Mouse (Mus musculus) midbrain, embryonic 16.5 days (tissue): ENCODE data around the gene Fam114a2. TPM values are rescaled to one million over a fixed set of nuclear protein-coding genes. Genes with fewer than 3 reads are reported as not detected.

Experiments used
- ATAC-seq: fragments of 200-750 bp; cut with Nextera tagmentation; 2 replicates; pipeline ENCODE4 v1.8.0; 2017; ENCODE audit warnings: moderate TSS enrichment
- H3K27ac ChIP-seq: fragments of 300-500 bp; sonication (generic); 2 replicates; pipeline ENCODE4 v1.5.1; 2014; ENCODE audit warnings: mild to moderate bottlenecking, low read length, mixed read lengths
- H3K27me3 ChIP-seq: fragments of 300-500 bp; sonication (generic); 2 replicates; pipeline ENCODE4 v1.6.1; 2014; ENCODE audit warnings: low read depth, low read length, mixed read lengths; ENCODE audit not compliant: control insufficient read depth, insufficient read depth
- H3K36me3 ChIP-seq: fragments of 300-500 bp; sonication (generic); 2 replicates; pipeline ENCODE4 v1.6.1; 2014; ENCODE audit warnings: mild to moderate bottlenecking, low read length, moderate library complexity, mixed read lengths; ENCODE audit not compliant: control insufficient read depth, insufficient read depth
- H3K4me1 ChIP-seq: fragments of 300-500 bp; sonication (generic); 2 replicates; pipeline ENCODE4 v1.6.1; 2014; ENCODE audit warnings: mild to moderate bottlenecking, low read length, mixed read lengths; ENCODE audit not compliant: control insufficient read depth, insufficient read depth
- H3K4me2 ChIP-seq: fragments of 300-500 bp; sonication (generic); 2 replicates; pipeline ENCODE4 v1.6.1; 2014; ENCODE audit warnings: mild to moderate bottlenecking, low read length, mixed read lengths
- H3K4me3 ChIP-seq: fragments of 300-500 bp; sonication (generic); 2 replicates; pipeline ENCODE4 v1.5.1; 2014; ENCODE audit warnings: low read depth, mild to moderate bottlenecking, low read length, moderate library complexity, mixed read lengths
- H3K9ac ChIP-seq: fragments of 300-500 bp; sonication (generic); 2 replicates; pipeline ENCODE4 v1.6.1; 2014; ENCODE audit warnings: low read depth, low read length, mixed read lengths
- H3K9me3 ChIP-seq: fragments of 300-500 bp; sonication (generic); replicated peaks from 2 replicates; pipeline ENCODE4 v1.6.1; 2014; ENCODE audit warnings: mild to moderate bottlenecking, low read length, mixed read lengths; ENCODE audit not compliant: control insufficient read depth, poor library complexity, severe bottlenecking
- WGBS: fragments of 180-500 bp; shearing (Covaris S2); extraction: QIAGEN DNeasy Blood & Tissue Kit; methylation state at CpG from one replicate; pipeline ENCODE4 v1.1.7; 2014; 5-methylcytosine and 5-hydroxymethylcytosine counted together
- polyA plus RNA-seq: library from polyadenylated mRNA; unstranded; fragments of >200 nt; fragmentation: Nextera tagmentation; extraction: Ambion mirVana; gene quantifications from 2 replicates; pipeline ENCODE4 v1.2.1, GENCODE M21; 2015

Gene Fam114a2
- polyA plus RNA-seq, 1 experiment from 2014 or later: 77.4 TPM

DNA sequence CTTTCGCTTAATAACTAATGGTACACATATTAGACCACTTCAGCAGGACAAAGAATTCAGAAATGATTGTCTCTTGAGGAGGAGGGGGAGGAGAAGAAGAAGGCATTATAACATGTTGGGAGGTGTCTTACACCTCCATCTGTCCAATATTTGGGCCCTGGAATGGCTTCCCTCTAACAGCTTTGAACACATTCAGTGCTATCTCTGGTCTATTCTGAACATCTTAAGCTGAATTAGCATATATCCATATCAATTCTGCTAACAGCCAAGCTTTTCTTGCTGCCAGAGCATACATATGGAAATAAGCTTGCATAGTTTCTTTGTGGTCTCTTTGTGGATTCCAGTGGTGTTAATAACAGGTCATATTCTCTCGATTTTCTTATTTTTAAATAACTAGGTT lies 22.3 kb upstream of the Fam114a2 start:
- no peak for ATAC-seq
- H3K27me3 ChIP-seq: no peaks in the 10 kb centered on the region
- 57% methylated on average over 2 of the region's 2 CpGs for whole genome bisulfite sequencing
- H3K4me2 ChIP-seq: no peak overlapping the region
- no peaks in the 10 kb centered on the region for H3K36me3 ChIP-seq
- H3K4me3 ChIP-seq: no peak overlapping the region
- peaks cover 3% of the 10 kb centered on the region for H3K4me1 ChIP-seq
- no peaks in the 10 kb centered on the region for H3K9me3 ChIP-seq
- no peak overlapping the region for H3K9ac ChIP-seq
- peak overlapping the region; percentile 42 for H3K27ac ChIP-seq

- no peak overlapping the region for H3K4me2 ChIP-seq
- H3K9me3 ChIP-seq: no peaks in the 10 kb centered on the region
- no peaks in the 10 kb centered on the region for H3K27me3 ChIP-seq
- peaks cover 3% of the 10 kb centered on the region for H3K4me1 ChIP-seq
- H3K9ac ChIP-seq: no peak overlapping the region
- H3K4me3 ChIP-seq: no peak overlapping the region
- no peaks in the 10 kb centered on the region for H3K36me3 ChIP-seq
- 72% methylated on average over 5 of the region's 5 CpGs for WGBS
- no peak overlapping the region for H3K27ac ChIP-seq
- no peak for ATAC-seq
These were observed 21.5 kb upstream of the Fam114a2 start for GRCm38 (mm10) chr11:57539841-57540418.

- Histone ChIP-seq H3K27ac (no peak overlapping the region), H3K27me3 (no peaks in the 10 kb centered on the region), H3K36me3 (no peaks in the 10 kb centered on the region; the same call in 1 of the 2 replicates), H3K9me3 (no peaks in the 10 kb centered on the region), H3K4me3 (no peak overlapping the region), H3K4me2 (no peak overlapping the region), H3K4me1 (peaks cover 16% of the 10 kb centered on the region), H3K9ac (no peak overlapping the region)
- WGBS: 87% methylated on average over 5 of the region's 5 CpGs
- ATAC-seq: no peak
These were observed 17.5 kb upstream of the Fam114a2 start for GRCm38 (mm10) chr11:57535912-57536311.

GRCm38 (mm10) chr11:57532306-57532705 lies 13.9 kb upstream of the Fam114a2 start:
- H3K9me3 ChIP-seq: no peaks in the 10 kb centered on the region
- WGBS: 91% methylated on average over 4 of the region's 4 CpGs
- ATAC-seq: no peak
- H3K27me3 ChIP-seq: no peaks in the 10 kb centered on the region
- no peak overlapping the region for H3K9ac ChIP-seq
- H3K4me2 ChIP-seq: no peak overlapping the region
- peaks cover 15% of the 10 kb centered on the region for H3K4me1 ChIP-seq
- H3K4me3 ChIP-seq: no peak overlapping the region
- H3K36me3 ChIP-seq: peaks cover 6% of the 10 kb centered on the region
- H3K27ac ChIP-seq: peak overlapping the region; percentile 81; the same call in 1 of the 2 replicates

DNA sequence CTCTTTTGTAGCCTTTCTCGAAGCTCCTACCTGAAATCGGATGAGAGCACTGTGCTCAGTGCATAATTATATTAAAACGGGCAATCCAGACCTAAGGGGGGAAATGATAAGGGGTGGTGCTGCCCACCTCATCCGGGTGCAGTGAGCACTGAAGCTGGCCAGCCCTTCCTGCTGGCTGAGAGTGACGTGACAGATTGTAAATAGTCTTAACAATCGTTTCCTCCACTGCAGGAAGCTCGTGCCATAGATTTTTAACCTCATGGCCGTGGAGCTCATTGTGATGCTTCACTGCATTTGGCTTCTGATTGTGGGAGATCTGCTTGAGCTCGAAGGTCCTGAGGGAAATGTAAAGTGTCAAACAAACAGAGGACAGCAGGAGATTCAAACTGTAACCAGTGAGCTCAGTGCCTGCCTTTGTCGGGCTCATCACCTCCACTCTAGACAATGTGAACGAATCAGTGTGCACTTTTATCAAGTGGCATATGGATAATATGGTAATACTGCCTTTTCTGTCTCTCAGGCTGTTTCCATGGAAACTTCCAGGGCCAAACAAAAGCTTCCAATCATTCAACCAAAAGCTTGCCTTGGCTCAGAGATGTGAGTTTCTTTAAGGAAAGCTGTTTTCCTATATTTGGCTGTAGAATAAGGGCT lies 13.0 kb upstream of the Fam114a2 start:
- peaks cover 15% of the 10 kb centered on the region for H3K4me1 ChIP-seq
- no peaks in the 10 kb centered on the region for H3K27me3 ChIP-seq
- peak overlapping the region; percentile 81 for H3K27ac ChIP-seq
- no peaks in the 10 kb centered on the region for H3K9me3 ChIP-seq
- no peak overlapping the region for H3K4me3 ChIP-seq
- no peak overlapping the region for H3K4me2 ChIP-seq
- H3K9ac ChIP-seq: peak overlapping the region; percentile 36; the same call in 1 of the 2 replicates
- peaks cover 6% of the 10 kb centered on the region for H3K36me3 ChIP-seq
- ATAC-seq: peak; percentile 82
- 11% methylated on average over 11 of the region's 11 CpGs for WGBS

- Histone ChIP-seq H3K4me1 (peaks cover 15% of the 10 kb centered on the region), H3K27me3 (no peaks in the 10 kb centered on the region), H3K9ac (no peak overlapping the region), H3K36me3 (peaks cover 6% of the 10 kb centered on the region), H3K27ac (no peak overlapping the region), H3K4me2 (no peak overlapping the region), H3K4me3 (no peak overlapping the region), H3K9me3 (no peaks in the 10 kb centered on the region)
- no peak for ATAC-seq
- WGBS: 89% methylated on average over 3 of the region's 3 CpGs
These were observed 10.7 kb upstream of the Fam114a2 start for GRCm38 (mm10) chr11:57529111-57529510.

DNA sequence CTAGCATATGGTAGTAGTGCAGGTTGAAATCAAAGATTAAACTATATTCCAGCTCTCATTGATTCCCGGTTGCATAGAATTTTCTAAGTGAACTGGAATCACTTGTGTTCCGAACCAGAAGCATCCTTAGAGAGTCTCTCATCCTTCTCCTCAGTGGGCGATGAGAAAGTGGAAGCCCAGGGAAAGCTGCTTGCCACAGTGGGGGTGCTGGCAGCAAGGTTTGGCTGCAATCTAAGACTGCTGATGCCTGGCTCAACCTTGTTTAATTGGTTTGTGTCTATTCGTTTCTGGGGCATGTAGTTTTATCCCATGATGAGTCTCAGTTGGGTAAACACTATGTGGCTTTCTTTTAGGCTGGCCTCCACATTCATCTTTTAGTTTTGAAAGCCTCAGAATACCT lies 9.1 kb upstream of the Fam114a2 start:
- H3K27me3 ChIP-seq: no peaks in the 10 kb centered on the region
- H3K4me2 ChIP-seq: no peak overlapping the region
- no peak overlapping the region for H3K27ac ChIP-seq
- H3K9ac ChIP-seq: no peak overlapping the region
- H3K4me1 ChIP-seq: peaks cover 17% of the 10 kb centered on the region
- H3K36me3 ChIP-seq: peaks cover 6% of the 10 kb centered on the region; the same call in 1 of the 2 replicates
- no peak for ATAC-seq
- WGBS: 86% methylated on average over 4 of the region's 4 CpGs
- H3K9me3 ChIP-seq: no peaks in the 10 kb centered on the region
- no peak overlapping the region for H3K4me3 ChIP-seq

DNA sequence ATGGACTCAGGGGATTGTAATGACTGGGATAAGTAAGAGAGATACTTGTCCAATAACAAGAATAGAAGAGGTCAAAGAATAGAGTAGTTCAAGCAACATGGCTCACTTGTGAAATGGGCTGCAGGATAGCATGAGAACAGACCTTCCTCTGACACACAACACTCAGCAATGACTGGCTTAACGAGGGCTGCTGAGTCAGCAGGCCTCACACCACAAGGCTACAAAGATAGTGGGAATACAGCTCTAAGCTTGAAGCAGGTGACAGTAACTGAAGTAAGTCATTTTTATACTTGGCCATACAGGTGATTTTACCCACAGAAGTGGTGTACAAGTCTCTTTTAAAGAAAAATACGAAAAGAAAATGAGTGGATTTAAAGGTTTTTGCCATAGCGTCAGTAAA lies 7.5 kb upstream of the Fam114a2 start:
- Histone ChIP-seq H3K4me1 (peaks cover 4% of the 10 kb centered on the region), H3K4me2 (no peak overlapping the region), H3K36me3 (peaks cover 9% of the 10 kb centered on the region; the same call in 1 of the 2 replicates), H3K9me3 (no peaks in the 10 kb centered on the region), H3K27ac (no peak overlapping the region), H3K9ac (no peak overlapping the region), H3K27me3 (no peaks in the 10 kb centered on the region), H3K4me3 (no peak overlapping the region)
- ATAC-seq: no peak
- WGBS: 89% methylated on average over 3 of the region's 3 CpGs

DNA sequence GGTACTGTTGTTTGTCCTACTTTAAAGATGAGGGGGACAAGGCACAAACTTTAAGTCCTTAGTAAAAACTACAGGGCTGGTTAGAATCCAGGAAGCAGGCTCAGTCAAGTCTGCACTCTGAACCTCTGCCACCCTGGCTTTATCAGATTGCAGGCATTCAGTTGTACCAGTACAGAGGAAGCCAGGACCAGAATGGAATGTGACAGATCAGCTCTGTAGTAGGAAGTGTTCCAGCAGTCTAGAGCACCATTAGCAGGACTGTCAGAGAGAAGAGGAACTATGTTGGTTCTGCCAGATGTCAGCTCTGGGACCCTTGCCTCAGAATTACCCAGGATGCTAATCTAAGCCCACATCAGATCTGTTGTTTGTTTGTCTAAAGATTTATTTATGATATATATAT lies 6.2 kb upstream of the Fam114a2 start:
- H3K4me3 ChIP-seq: no peak overlapping the region
- peaks cover 10% of the 10 kb centered on the region; the same call in 1 of the 2 replicates for H3K36me3 ChIP-seq
- H3K4me2 ChIP-seq: no peak overlapping the region
- H3K27ac ChIP-seq: no peak overlapping the region
- H3K9ac ChIP-seq: no peak overlapping the region
- H3K27me3 ChIP-seq: no peaks in the 10 kb centered on the region
- H3K9me3 ChIP-seq: no peaks in the 10 kb centered on the region
- no peak for ATAC-seq
- peaks cover 2% of the 10 kb centered on the region for H3K4me1 ChIP-seq
